In the genomic region with DNA sequence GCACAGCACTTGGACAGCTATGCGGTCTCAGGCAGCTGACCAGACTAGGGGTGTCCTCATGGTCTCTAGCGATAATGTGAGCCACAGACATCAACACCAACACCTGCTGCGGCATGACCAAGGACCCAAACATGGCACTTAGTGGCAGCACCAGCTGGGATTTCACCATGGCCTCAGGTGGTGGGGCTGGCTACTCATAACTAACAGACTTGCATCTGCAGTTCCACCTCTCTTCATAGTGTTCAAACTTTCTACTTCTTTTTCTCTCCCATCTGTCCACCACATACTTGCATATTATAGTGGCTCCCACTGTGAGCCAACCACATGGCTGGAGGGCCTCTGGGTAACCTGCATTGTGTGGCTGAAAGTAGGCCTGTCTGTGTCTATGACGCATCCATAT, we compare ENCODE assay signal across 35 mouse cellular contexts. TPM values are rescaled to one million over a fixed set of nuclear protein-coding genes. Genes with fewer than 3 reads are reported as not detected.
"Had no signal": no experiment of that assay in that cellular context is flagged by ENCODE, and none has a peak within 500 bp of the region (broad histone marks: within the 10 kb centered on the region; RNA-seq: fewer than 3 reads in every experiment).

No protein-coding gene starts in this region.

- H3K27me3 ChIP-seq: heart, embryonic 12.5 days; heart, embryonic 13.5 days; heart, embryonic 15.5 days; hindbrain, embryonic 12.5 days; hindbrain, embryonic 13.5 days; hindbrain, embryonic 15.5 days; intestine, embryonic 15.5 days; kidney, embryonic 15.5 days had no signal

- H3K4me1 ChIP-seq: hindbrain, embryonic 10.5 days; hindbrain, embryonic 12.5 days; hindbrain, embryonic 13.5 days; hindbrain, embryonic 15.5 days had no signal

- H3K36me3 ChIP-seq: heart, embryonic 10.5 days; heart, embryonic 12.5 days; heart, embryonic 13.5 days; heart, embryonic 15.5 days; hindbrain, embryonic 10.5 days; hindbrain, embryonic 12.5 days; hindbrain, embryonic 13.5 days; hindbrain, embryonic 15.5 days; intestine, embryonic 15.5 days; kidney, embryonic 15.5 days had no signal

- H3K9ac ChIP-seq: heart, embryonic 12.5 days; heart, embryonic 13.5 days; heart, embryonic 15.5 days; hindbrain, embryonic 12.5 days; hindbrain, embryonic 13.5 days; hindbrain, embryonic 14.5 days; hindbrain, embryonic 15.5 days; intestine, embryonic 15.5 days; kidney, embryonic 15.5 days had no signal

- DNase-seq: heart, postnatal 10 days; heart, postnatal 14 days; heart, postnatal 36 days; heart, postnatal 4 days; kidney, adult 11 months; kidney, adult 18-20 months; kidney, adult 2 months; kidney, adult 8-10 months; kidney, adult 9 months; kidney, postnatal 10 days; kidney, postnatal 14 days; kidney, postnatal 25 days; kidney, postnatal 36 days; kidney, postnatal 4 days; layer of hippocampus, adult 9-11 months; layer of hippocampus, postnatal 36 days had no signal

- ATAC-seq: hindbrain, embryonic 16.5 days; hindbrain, postnatal 0 days; inflammation-experienced regulatory T-cells, adult 6 months; intestine, embryonic 15.5 days; intestine, embryonic 16.5 days; intestine, postnatal 0 days had no signal

- H3K27ac ChIP-seq: heart, embryonic 10.5 days; heart, embryonic 13.5 days; heart, embryonic 15.5 days; hindbrain, embryonic 10.5 days; hindbrain, embryonic 12.5 days; hindbrain, embryonic 13.5 days; hindbrain, embryonic 14.5 days; hindbrain, embryonic 15.5 days; hindbrain, postnatal 0 days; intestine, embryonic 15.5 days; kidney, embryonic 15.5 days; kidney, postnatal 0 days; layer of hippocampus, adult 2 months had no signal

- H3K4me3 ChIP-seq: heart, embryonic 10.5 days; heart, embryonic 12.5 days; heart, embryonic 13.5 days; heart, embryonic 15.5 days; hindbrain, embryonic 10.5 days; hindbrain, embryonic 12.5 days; hindbrain, embryonic 13.5 days; hindbrain, embryonic 15.5 days; intestine, embryonic 15.5 days; kidney, embryonic 15.5 days; layer of hippocampus, adult 2 months had no signal

- H3K9me3 ChIP-seq: heart, embryonic 10.5 days; heart, embryonic 12.5 days; heart, embryonic 13.5 days; heart, embryonic 15.5 days; hindbrain, embryonic 10.5 days; hindbrain, embryonic 12.5 days; hindbrain, embryonic 13.5 days; hindbrain, embryonic 15.5 days; intestine, embryonic 15.5 days; kidney, embryonic 15.5 days had no signal

- H3K4me2 ChIP-seq: heart, embryonic 11.5 days; heart, embryonic 12.5 days; heart, embryonic 13.5 days; heart, embryonic 15.5 days; hindbrain, embryonic 12.5 days; hindbrain, embryonic 13.5 days; hindbrain, embryonic 14.5 days; hindbrain, embryonic 15.5 days; intestine, embryonic 15.5 days; kidney, embryonic 15.5 days had no signal

RNA-seq across cellular contexts. Expression of a gene that starts 46.2 kb away (rescaled TPM):
- polyA plus RNA-seq: inflammation-experienced regulatory T-cells, adult 6 months had no signal
